Mouse (Mus musculus): Measurements from ENCODE around the gene Pdss2.

Pdss2 gene

GRCm38 (mm10) chr10:43220910-43221625, at the start of gene Pdss2:
Pdss2 (plus strand) TSS chr10:43221486.
- peak; percentile 96 to 97 for DNase-seq

GRCm38 (mm10) chr10:43172066-43172465, 49.2 kb upstream of the Pdss2 start:
- DNase-seq = no peak

GRCm38 (mm10) chr10:43172554-43172953, 48.7 kb upstream of the Pdss2 start:
- no peak for DNase-seq

GRCm38 (mm10) chr10:43173141-43173827, 48.0 kb upstream of the Pdss2 start:
- DNase-seq = peak; percentile 24 to 46

GRCm38 (mm10) chr10:43173828-43174325, 47.4 kb upstream of the Pdss2 start:
- DNase-seq = peak in 1 of 2 experiments; percentile 3

GRCm38 (mm10) chr10:43174326-43175155, 46.7 kb upstream of the Pdss2 start, which contains the start of the genes Sobp and 9030612E09Rik:
Sobp (minus strand) TSS chr10:43174530.
9030612E09Rik (plus strand) TSS chr10:43174704.
- DNase-seq = peak in 1 of 2 experiments; percentile 6

- no peak for DNase-seq
Measured at GRCm38 (mm10) chr10:43175156-43175601, 46.1 kb upstream of the Pdss2 start.

GRCm38 (mm10) chr10:43180313-43180912, 40.9 kb upstream of the Pdss2 start:
- DNase-seq = no peak

- DNase-seq = no peak
Measured at GRCm38 (mm10) chr10:43200206-43200605, 21.1 kb upstream of the Pdss2 start.

- no peak for DNase-seq
Measured at GRCm38 (mm10) chr10:43203865-43204264, 17.4 kb upstream of the Pdss2 start.

GRCm38 (mm10) chr10:43211866-43212265, 9.4 kb upstream of the Pdss2 start:
- peak in 1 of 2 experiments; percentile 17 for DNase-seq

GRCm38 (mm10) chr10:43217361-43217900, 3.9 kb upstream of the Pdss2 start:
- no peak for DNase-seq

GRCm38 (mm10) chr10:43220479-43220878, 807 bp upstream of the Pdss2 start:
- DNase-seq = peak in 1 of 2 experiments; percentile 3

- peak in 1 of 2 experiments; percentile 17 for DNase-seq
Measured at GRCm38 (mm10) chr10:43221659-43222058, 373 bp downstream of the Pdss2 start.

- DNase-seq = no peak
Measured at GRCm38 (mm10) chr10:43223391-43223790, 2.1 kb downstream of the Pdss2 start.

- no peak for DNase-seq
Measured at GRCm38 (mm10) chr10:43226391-43226790, 5.1 kb downstream of the Pdss2 start.

GRCm38 (mm10) chr10:43229236-43229635, 8.0 kb downstream of the Pdss2 start:
- no peak for DNase-seq

- DNase-seq = no peak
Measured at GRCm38 (mm10) chr10:43234522-43234921, 13.2 kb downstream of the Pdss2 start.

- no peak for DNase-seq
Measured at GRCm38 (mm10) chr10:43235011-43235410, 13.7 kb downstream of the Pdss2 start.

GRCm38 (mm10) chr10:43235758-43236669, 14.7 kb downstream of the Pdss2 start:
- no peak for DNase-seq

GRCm38 (mm10) chr10:43242215-43242614, 20.9 kb downstream of the Pdss2 start:
- DNase-seq = no peak

Data from kidney, adult 8-10 months (tissue).